ENCODE assay signal across 23 mouse cellular contexts in the genomic region with DNA sequence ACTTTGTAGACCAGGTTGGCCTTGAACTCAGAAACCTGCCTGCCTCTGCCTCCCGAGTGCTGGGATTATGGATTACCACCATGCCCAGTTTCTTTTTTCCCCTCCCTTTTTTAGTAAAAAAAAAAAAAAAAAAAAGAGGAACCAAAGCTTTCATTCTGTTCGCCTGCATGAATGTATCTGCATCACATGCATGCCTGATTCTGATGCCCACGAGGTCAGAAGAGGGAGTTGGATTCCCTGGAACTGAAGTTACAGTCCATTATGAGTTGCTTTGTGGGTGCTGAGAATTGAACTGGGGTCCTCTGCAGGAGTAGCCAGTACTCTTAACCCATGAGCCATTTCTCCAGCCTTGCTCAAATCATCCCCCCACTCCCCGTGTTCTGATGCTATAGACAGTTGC. TPM values are rescaled to one million over a fixed set of nuclear protein-coding genes. Genes with fewer than 3 reads are reported as not detected.
DNase-seq lines count a peak whose midpoint lies in the region; ATAC-seq and TF ChIP-seq lines count a peak whose summit lies in the region.
"Had no signal": no experiment of that assay in that cellular context is flagged by ENCODE, and none has a peak within 500 bp of the region (broad histone marks: within the 10 kb centered on the region; RNA-seq: fewer than 3 reads in every experiment).

No protein-coding gene starts in this region.

- H3K4me1 ChIP-seq in heart, embryonic 16.5 days (ENCODE audit: control insufficient read depth, insufficient read depth, low read length) = peaks cover 46% of the 10 kb centered on the region
- H3K4me1 ChIP-seq in MEL (ENCODE audit: control insufficient read depth in 1 of 2, insufficient read depth in 2 of 2, low read length in 2 of 2) = peaks cover 7 to 15% of the 10 kb centered on the region in 2 experiments

- H3K79me2 ChIP-seq in MEL (ENCODE audit: control insufficient read depth, insufficient read depth, low read length, poor library complexity) (peaks cover 24% of the 10 kb centered on the region), macrophage (ENCODE audit: inconsistent target) (peaks cover 96% of the 10 kb centered on the region)

- no peak for DNase-seq in heart, postnatal 25 days (ENCODE audit: low spot score)
- DNase-seq in MEL (ENCODE audit: low read depth, low spot score) = peak; percentile 66
- DNase-seq in c-Kit-positive CD71-positive TER-119-positive erythroid progenitor cells, embryonic 14.5 days (ENCODE audit: low spot score) = no peak
- no peak for DNase-seq in right cerebral cortex, postnatal 14 days
- DNase-seq: adrenal gland, adult 8-10 months; adrenal gland, postnatal 36 days; cerebellum, adult 2 months; cerebellum, postnatal 10 days; gastrocnemius, postnatal 10 days; heart, adult 18-20 months; heart, postnatal 4 days; kidney, adult 11 months had no signal

- TF ChIP-seq POLR2A in MEL (IDR thresholded peaks at IDR 0.05; ENCODE audit: control insufficient read depth in 1 of 2, insufficient read depth in 1 of 2, low read depth in 1 of 2, low read length in 2 of 2, poor library complexity in 1 of 2) = no peak

- TF ChIP-seq CTCF in MEL (IDR thresholded peaks at IDR 0.05 in 2 of 3, conservative IDR thresholded peaks at IDR 0.05 in 1 of 3; ENCODE audit: control insufficient read depth in 1 of 3, insufficient read depth in 1 of 3, low read depth in 2 of 3, low read length in 3 of 3, poor library complexity in 1 of 3, severe bottlenecking in 1 of 3) = no peak

- H3K36me3 ChIP-seq in heart, embryonic 16.5 days (ENCODE audit: control insufficient read depth, insufficient read depth) = peaks cover 2% of the 10 kb centered on the region; the same call in 1 of the 2 replicates
- H3K36me3 ChIP-seq in MEL (ENCODE audit: control insufficient read depth in 1 of 2, insufficient read depth in 2 of 2, low read length in 2 of 2) = peaks cover 5 to 19% of the 10 kb centered on the region in 2 experiments
- peaks cover 9% of the 10 kb centered on the region; the same call in 1 of the 2 replicates for H3K36me3 ChIP-seq in macrophage (ENCODE audit: inconsistent target)

- peak in 1 of 2 experiments; percentile 31; a peak in 1 of 4 replicates for TF ChIP-seq EP300 in MEL (IDR thresholded peaks at IDR 0.05; ENCODE audit: low read depth in 1 of 2, low read length in 2 of 2)

- H3K27me3 ChIP-seq in heart, embryonic 16.5 days (ENCODE audit: control insufficient read depth, insufficient read depth, low read length) = no peaks in the 10 kb centered on the region
- H3K27me3 ChIP-seq in MEL (ENCODE audit: control insufficient read depth in 1 of 2, insufficient read depth in 2 of 2, low read length in 2 of 2) = no peaks in the 10 kb centered on the region
- H3K27me3 ChIP-seq: embryonic facial prominence, embryonic 15.5 days; forebrain, embryonic 15.5 days; heart, embryonic 15.5 days; hindbrain, embryonic 12.5 days had no signal

- ATAC-seq in heart, embryonic 16.5 days (replicated peaks; ENCODE audit: extremely low read depth, insufficient read depth, low FRiP score) = no peak
- ATAC-seq in cerebellum, adult (ENCODE audit: insufficient number of reproducible peaks, low FRiP score, low TSS enrichment) = no peak
- ATAC-seq: forebrain, embryonic 15.5 days; hindbrain, embryonic 16.5 days; inflammation-experienced regulatory T-cells, adult 6 months had no signal

- H3K4me2 ChIP-seq in heart, embryonic 16.5 days (ENCODE audit: low read depth, low read length) = no peak overlapping the region
- H3K4me2 ChIP-seq: embryonic facial prominence, embryonic 15.5 days; forebrain, embryonic 15.5 days; heart, embryonic 15.5 days; hindbrain, embryonic 12.5 days had no signal

- no peak overlapping the region for H3K4me3 ChIP-seq in heart, embryonic 16.5 days (ENCODE audit: low read length)
- H3K4me3 ChIP-seq in MEL (ENCODE audit: control insufficient read depth in 1 of 2, insufficient read depth in 1 of 2, low read depth in 2 of 2, low read length in 2 of 2) = no peak overlapping the region
- no peak overlapping the region for H3K4me3 ChIP-seq in macrophage (ENCODE audit: inconsistent target)
- H3K4me3 ChIP-seq: embryonic facial prominence, embryonic 15.5 days; erythroblast, embryonic 14.5 days; forebrain, embryonic 15.5 days; heart, embryonic 10.5 days; heart, embryonic 15.5 days; hindbrain, embryonic 12.5 days had no signal

- no peak for TF ChIP-seq RAD21 in MEL (IDR thresholded peaks at IDR 0.05; ENCODE audit: low read depth, low read length)

- H3K27ac ChIP-seq in heart, embryonic 16.5 days (ENCODE audit: low read length) = 0 out of 2 replicates have a peak overlapping the region, but pooled peaks have one; percentile 14
- H3K27ac ChIP-seq in MEL (ENCODE audit: control insufficient read depth, low read depth, low read length) (no peak overlapping the region), macrophage (peak overlapping the region; percentile 47)
- H3K27ac ChIP-seq: embryonic facial prominence, embryonic 15.5 days; forebrain, embryonic 15.5 days; heart, embryonic 10.5 days; heart, embryonic 15.5 days; hindbrain, embryonic 12.5 days had no signal

- intact Hi-C loops in heart, postnatal 25 days (cut with DNase I) = loop anchor here (5.0 kb wide), 1 partner anchor 46 kb away; no protein-coding TSS in a partner anchor

- no peaks in the 10 kb centered on the region for H3K9me3 ChIP-seq in heart, embryonic 16.5 days (replicated peaks; ENCODE audit: control insufficient read depth, low read length)
- H3K9me3 ChIP-seq in MEL (replicated peaks; ENCODE audit: insufficient read depth, low read length) = no peaks in the 10 kb centered on the region
- H3K9me3 ChIP-seq: embryonic facial prominence, embryonic 15.5 days; forebrain, embryonic 15.5 days; heart, embryonic 10.5 days; heart, embryonic 15.5 days; hindbrain, embryonic 12.5 days had no signal

- WGBS in heart, embryonic 16.5 days = 92% methylated on average over 4 of the region's 4 CpGs
- WGBS in macrophage (ENCODE audit: missing documents) = 15% methylated on average over 2 of the region's 4 CpGs

- no peak overlapping the region for H3K9ac ChIP-seq in heart, embryonic 16.5 days (ENCODE audit: low read length)
- H3K9ac ChIP-seq in MEL (ENCODE audit: control insufficient read depth, low read depth, low read length, poor library complexity, severe bottlenecking) = no peak overlapping the region
- H3K9ac ChIP-seq: embryonic facial prominence, embryonic 15.5 days; forebrain, embryonic 15.5 days; heart, embryonic 15.5 days; hindbrain, embryonic 12.5 days had no signal

TF ChIP-seq in MEL, 35 proteins besides CTCF, POLR2A, EP300 and RAD21 (continues in another document):
- TF ChIP-seq GATA1 (IDR thresholded peaks at IDR 0.05; ENCODE audit: low read depth, low read length) (no peak), MEF2A (IDR thresholded peaks at IDR 0.05; ENCODE audit: extremely low read depth, insufficient replicate concordance, low read depth, low read length, poor library complexity, severe bottlenecking) (no peak), ZMIZ1 (IDR thresholded peaks at IDR 0.05; ENCODE audit: low read depth, low read length) (no peak)

RNA-seq across cellular contexts. Expression of gene Phf20, which starts 5.2 kb away (rescaled TPM):
- polyA plus RNA-seq in heart, embryonic 16.5 days (2015; fragmentation: Nextera tagmentation; extraction: Ambion mirVana) = 43.0 and 46.5 TPM in 2 replicates
- total RNA-seq in heart, postnatal 25 days (2021) = 10 to 100 TPM; 14.9 to 15.2 TPM
- total RNA-seq in MEL (2012; rRNA removed) = 11.7 and 13.2 TPM in 2 replicates
- polyA plus RNA-seq in MEL (2012; ENCODE audit: insufficient read depth in 1 of 2, insufficient read length in 2 of 2, low read depth in 1 of 2, low replicate concordance in 2 of 2, missing spikeins in 1 of 2) (10 to 100 TPM in 1 of 2 experiments, not detected in 1; 16.9 TPM), macrophage (2018) (30.3 to 83.9 TPM (median 31.8 TPM) in 3 replicates)
- 100 to 1,000 TPM; 176 to 613 (median 471) TPM for total RNA-seq in macrophage (2018; cell fraction: chromatin; rRNA removed)
- 10 to 100 TPM; 18.1 to 64.1 (median 43.5) TPM for total RNA-seq in macrophage (2018; cell fraction: cytosol; rRNA removed)
- total RNA-seq in macrophage (2018; cell fraction: nucleus; rRNA removed) = 100 to 1,000 TPM in 19 of 26 experiments, 10 to 100 TPM in 7; 55.0 to 247 (median 149) TPM

RNA-seq across cellular contexts. Expression of gene Rbm39, which starts 21.4 kb away (rescaled TPM):
- 355 and 375 TPM in 2 replicates for polyA plus RNA-seq in heart, embryonic 16.5 days (2015; fragmentation: Nextera tagmentation; extraction: Ambion mirVana)
- 100 to 1,000 TPM; 140 to 164 TPM for total RNA-seq in heart, postnatal 25 days (2021)
- total RNA-seq in MEL (2012; rRNA removed) = 212 and 228 TPM in 2 replicates
- polyA plus RNA-seq in MEL (2012; ENCODE audit: insufficient read depth in 1 of 2, insufficient read length in 2 of 2, low read depth in 1 of 2, low replicate concordance in 2 of 2, missing spikeins in 1 of 2) = 1,000 to 10,000 TPM in 1 of 2 experiments, 100 to 1,000 TPM in 1; 248 to 1,530 TPM
- total RNA-seq in macrophage (2018; cell fraction: chromatin; rRNA removed) = 1,000 to 10,000 TPM; 2,157 to 4,730 (median 3,239) TPM
- total RNA-seq in macrophage (2018; cell fraction: cytosol; rRNA removed) = 100 to 1,000 TPM; 106 to 268 (median 139) TPM
- total RNA-seq in macrophage (2018; cell fraction: nucleus; rRNA removed) = 1,000 to 10,000 TPM in 24 of 26 experiments, 100 to 1,000 TPM in 2; 796 to 2,492 (median 1,518) TPM
- polyA plus RNA-seq in macrophage (2018) = 158 to 239 TPM (median 203 TPM) in 3 replicates

RNA-seq across cellular contexts. Expression of gene Nfs1, which starts 57.5 kb away (rescaled TPM):
- polyA plus RNA-seq in heart, embryonic 16.5 days (2015; fragmentation: Nextera tagmentation; extraction: Ambion mirVana) = 70.3 and 75.0 TPM in 2 replicates
- 10 to 100 TPM; 81.0 to 81.3 TPM for total RNA-seq in heart, postnatal 25 days (2021)
- 79.6 and 83.9 TPM in 2 replicates for total RNA-seq in MEL (2012; rRNA removed)
- polyA plus RNA-seq in MEL (2012; ENCODE audit: insufficient read depth in 1 of 2, insufficient read length in 2 of 2, low read depth in 1 of 2, low replicate concordance in 2 of 2, missing spikeins in 1 of 2) (10 to 100 TPM in 1 of 2 experiments, not detected in 1; 64.5 TPM), macrophage (2018) (18.6 to 31.0 TPM (median 24.7 TPM) in 3 replicates)
- total RNA-seq in macrophage (2018; cell fraction: chromatin; rRNA removed) = 10 to 100 TPM in 21 of 26 experiments, 1 to 10 TPM in 5; 8.7 to 56.2 (median 30.2) TPM
- total RNA-seq in macrophage (2018; cell fraction: cytosol; rRNA removed) = 10 to 100 TPM; 20.5 to 31.6 (median 26.0) TPM
- 10 to 100 TPM in 25 of 26 experiments, 1 to 10 TPM in 1; 8.2 to 39.3 (median 21.9) TPM for total RNA-seq in macrophage (2018; cell fraction: nucleus; rRNA removed)

RNA-seq across cellular contexts. Expression of gene Romo1, which starts 57.6 kb away (rescaled TPM):
- 338 and 361 TPM in 2 replicates for polyA plus RNA-seq in heart, embryonic 16.5 days (2015; fragmentation: Nextera tagmentation; extraction: Ambion mirVana)
- total RNA-seq in heart, postnatal 25 days (2021) = 100 to 1,000 TPM; 324 to 347 TPM
- total RNA-seq in MEL (2012; rRNA removed) = 392 and 402 TPM in 2 replicates
- polyA plus RNA-seq in MEL (2012; ENCODE audit: insufficient read depth in 1 of 2, insufficient read length in 2 of 2, low read depth in 1 of 2, low replicate concordance in 2 of 2, missing spikeins in 1 of 2) = 100 to 1,000 TPM in 1 of 2 experiments, not detected in 1; 554 TPM
- total RNA-seq in macrophage (2018; cell fraction: chromatin; rRNA removed) = 10 to 100 TPM in 1 of 26 experiments, 1 to 10 TPM in 19, not detected in 6; 1.9 to 20.1 (median 4.0) TPM
- total RNA-seq in macrophage (2018; cell fraction: cytosol; rRNA removed) = 100 to 1,000 TPM in 13 of 26 experiments, 10 to 100 TPM in 13; 55.6 to 146 (median 91.7) TPM
- 10 to 100 TPM in 24 of 26 experiments, 1 to 10 TPM in 2; 7.6 to 44.5 (median 19.3) TPM for total RNA-seq in macrophage (2018; cell fraction: nucleus; rRNA removed)
- polyA plus RNA-seq in macrophage (2018) = 73.4 to 124 TPM (median 123 TPM) in 3 replicates
